ENCODE assay signal across 8 mouse cellular contexts in genomic region chr8:70816679-70817078, GRCm38 (mm10). TPM values are rescaled to one million over a fixed set of nuclear protein-coding genes. Genes with fewer than 3 reads are reported as not detected.
DNase-seq lines count a peak whose midpoint lies in the region; ATAC-seq and TF ChIP-seq lines count a peak whose summit lies in the region.

No protein-coding gene starts in this region.

- DNase-seq in retina, postnatal 1 day: peak; percentile 52
- no peak for DNase-seq in retina, embryonic 14.5 days (ENCODE audit: low spot score)
- DNase-seq in kidney, adult 11 months: peak; percentile 59
- DNase-seq in liver, postnatal 0 days: peak; percentile 83
- peak; percentile 49 to 51 for DNase-seq in spleen, postnatal 36 days (ENCODE audit: low spot score in 2 of 2)
- DNase-seq in right cerebral cortex, postnatal 36 days (ENCODE audit: low spot score in 2 of 2): no peak
- DNase-seq in ovary, postnatal 36 days (ENCODE audit: low spot score): no peak

- H3K27ac ChIP-seq in embryonic facial prominence, embryonic 15.5 days (replicated peaks): no peak overlapping the region
- H3K27ac ChIP-seq in liver, postnatal 0 days (ENCODE audit: low read depth): no peak overlapping the region

- H3K36me3 ChIP-seq in embryonic facial prominence, embryonic 15.5 days: no peaks in the 10 kb centered on the region
- no peaks in the 10 kb centered on the region for H3K36me3 ChIP-seq in liver, postnatal 0 days (replicated peaks; ENCODE audit: insufficient read depth, low read length)

- peaks cover 23% of the 10 kb centered on the region for H3K27me3 ChIP-seq in embryonic facial prominence, embryonic 15.5 days
- no peaks in the 10 kb centered on the region for H3K27me3 ChIP-seq in liver, postnatal 0 days (ENCODE audit: insufficient read depth, low read length)

- no peak for ATAC-seq in embryonic facial prominence, embryonic 15.5 days (ENCODE audit: insufficient number of reproducible peaks, low FRiP score, low TSS enrichment, low read depth)
- ATAC-seq in liver, postnatal 0 days: peak; percentile 79

- no peak for TF ChIP-seq CTCF in liver, postnatal 0 days (IDR thresholded peaks at IDR 0.05; ENCODE audit: low read depth)

- 8% methylated on average over 30 of the region's 30 CpGs for WGBS in embryonic facial prominence, embryonic 15.5 days
- WGBS in liver, postnatal 0 days (ENCODE audit: insufficient replicate concordance): 9% methylated on average over 30 of the region's 30 CpGs

- H3K9ac ChIP-seq in embryonic facial prominence, embryonic 15.5 days: no peak overlapping the region
- H3K9ac ChIP-seq in liver, postnatal 0 days (replicated peaks): 0 out of 2 replicates have a peak overlapping the region, but pooled peaks have one; percentile 8

- peaks cover 16% of the 10 kb centered on the region for H3K4me1 ChIP-seq in embryonic facial prominence, embryonic 15.5 days
- peaks cover 6% of the 10 kb centered on the region for H3K4me1 ChIP-seq in liver, postnatal 0 days (ENCODE audit: insufficient read depth)

- H3K4me3 ChIP-seq in embryonic facial prominence, embryonic 15.5 days (replicated peaks): no peak overlapping the region; the same call in 1 of the 2 replicates
- H3K4me3 ChIP-seq in liver, postnatal 0 days (ENCODE audit: low read depth, low read length): no peak overlapping the region

- peak overlapping the region; percentile 36; the same call in 1 of the 2 replicates for H3K4me2 ChIP-seq in embryonic facial prominence, embryonic 15.5 days (replicated peaks)
- H3K4me2 ChIP-seq in liver, postnatal 0 days (ENCODE audit: low read depth, low read length): peak overlapping the region; percentile 38; the same call in 1 of the 2 replicates

- no peak for TF ChIP-seq EP300 in liver, postnatal 0 days (IDR thresholded peaks at IDR 0.05; ENCODE audit: low read depth)

- H3K9me3 ChIP-seq in embryonic facial prominence, embryonic 15.5 days (replicated peaks): peaks cover 3% of the 10 kb centered on the region
- H3K9me3 ChIP-seq in liver, postnatal 0 days (ENCODE audit: low read length): no peaks in the 10 kb centered on the region

RNA-seq across cellular contexts. Expression of gene Il12rb1, which starts 8.4 kb away (rescaled TPM):
- 0.26 and 0.28 TPM in 2 replicates for polyA plus RNA-seq in embryonic facial prominence, embryonic 15.5 days (2015; fragmentation: Nextera tagmentation; extraction: Ambion mirVana)
- polyA plus RNA-seq in liver, postnatal 0 days (2015; fragmentation: Nextera tagmentation; extraction: Ambion mirVana): 0.19 and 0.25 TPM in 2 replicates

RNA-seq across cellular contexts. Expression of gene Mast3, which starts 11.8 kb away (rescaled TPM):
- polyA plus RNA-seq in embryonic facial prominence, embryonic 15.5 days (2015; fragmentation: Nextera tagmentation; extraction: Ambion mirVana): 19.1 and 20.2 TPM in 2 replicates
- 5.2 and 6.0 TPM in 2 replicates for polyA plus RNA-seq in liver, postnatal 0 days (2015; fragmentation: Nextera tagmentation; extraction: Ambion mirVana)

RNA-seq across cellular contexts. Expression of gene Arrdc2, which starts 22.8 kb away (rescaled TPM):
- polyA plus RNA-seq in embryonic facial prominence, embryonic 15.5 days (2015; fragmentation: Nextera tagmentation; extraction: Ambion mirVana): 9.3 and 10.1 TPM in 2 replicates
- 6.1 and 6.2 TPM in 2 replicates for polyA plus RNA-seq in liver, postnatal 0 days (2015; fragmentation: Nextera tagmentation; extraction: Ambion mirVana)

RNA-seq across cellular contexts. Expression of gene Pik3r2, which starts 40.2 kb away (rescaled TPM):
- 92.5 and 94.3 TPM in 2 replicates for polyA plus RNA-seq in embryonic facial prominence, embryonic 15.5 days (2015; fragmentation: Nextera tagmentation; extraction: Ambion mirVana)
- 8.9 and 9.0 TPM in 2 replicates for polyA plus RNA-seq in liver, postnatal 0 days (2015; fragmentation: Nextera tagmentation; extraction: Ambion mirVana)

RNA-seq across cellular contexts. Expression of gene Kcnn1, which starts 46.4 kb away (rescaled TPM):
- 3.8 and 5.6 TPM in 2 replicates for polyA plus RNA-seq in embryonic facial prominence, embryonic 15.5 days (2015; fragmentation: Nextera tagmentation; extraction: Ambion mirVana)
- polyA plus RNA-seq in liver, postnatal 0 days (2015; fragmentation: Nextera tagmentation; extraction: Ambion mirVana): 0.19 and 0.45 TPM in 2 replicates

Comparison
In these comparisons a context has a peak if more than half of its experiments do, and no peak if none do; other contexts are left out.
1. DNase-seq: peak in retina, postnatal 1 day (single experiment), kidney, adult 11 months (single experiment), liver, postnatal 0 days (single experiment) and spleen, postnatal 36 days (2 of 2); none in retina, embryonic 14.5 days (single experiment), right cerebral cortex, postnatal 36 days (0 of 2) and ovary, postnatal 36 days (single experiment).